Mouse (Mus musculus): ENCODE data around the gene Vmn2r59.
"Not testable (repeated sequence)": the region's sequence is repeated elsewhere in the genome, so short reads cannot be mapped to it uniquely, and the experiment has no call there.

The Vmn2r59 gene

GRCm38 (mm10) chr7:42058923-42059322 is at the start of gene Vmn2r59:
Gene Vmn2r59, minus strand, starts transcription at chr7:42059023.
- no peak for DNase-seq (ENCODE audit: inconsistent ontology term)

- DNase-seq (ENCODE audit: inconsistent ontology term): no peak
Observed at GRCm38 (mm10) chr7:42107470-42107869, 48.6 kb upstream of the Vmn2r59 start, which contains the start of gene Vmn2r60. Gene Vmn2r60, plus strand, starts transcription at chr7:42107770.

GRCm38 (mm10) chr7:42107061-42107460 is 48.2 kb upstream of the Vmn2r59 start:
- DNase-seq (ENCODE audit: inconsistent ontology term): not testable (repeated sequence)
